Mouse (Mus musculus): ENCODE measurements around the gene Exosc9. TPM values are rescaled to one million over a fixed set of nuclear protein-coding genes. Genes with fewer than 3 reads are reported as not detected.

Exosc9 gene
- polyA plus RNA-seq, 1 experiment from 2014 or later: 69.3 TPM

Other genes with a start within 250 kb of the Exosc9 start
- gene Anxa5, start 76.7 kb upstream of the Exosc9 start, polyA plus RNA-seq (2015; fragmentation: Nextera tagmentation; extraction: Ambion mirVana): 327 and 355 TPM in 2 replicates
- 0.89 and 1.4 TPM in 2 replicates for gene 1810062G17Rik, start 76.7 kb upstream of the Exosc9 start, polyA plus RNA-seq (2015; fragmentation: Nextera tagmentation; extraction: Ambion mirVana)
- gene Gm11549, start 30.8 kb upstream of the Exosc9 start, polyA plus RNA-seq (2015; fragmentation: Nextera tagmentation; extraction: Ambion mirVana): 0.07 and 0.18 TPM in 2 replicates
- 171 and 175 TPM in 2 replicates for gene Ccna2, start 19.5 kb downstream of the Exosc9 start, polyA plus RNA-seq (2015; fragmentation: Nextera tagmentation; extraction: Ambion mirVana)
- gene Bbs7, start 60.9 kb downstream of the Exosc9 start, polyA plus RNA-seq (2015; fragmentation: Nextera tagmentation; extraction: Ambion mirVana): 20.3 and 20.5 TPM in 2 replicates
- 3.6 and 6.5 TPM in 2 replicates for gene Trpc3, start 137.6 kb downstream of the Exosc9 start, polyA plus RNA-seq (2015; fragmentation: Nextera tagmentation; extraction: Ambion mirVana)

Data from embryonic facial prominence, embryonic 13.5 days (tissue).